Mouse (Mus musculus): ENCODE data around the gene Arhgap27.

DNA sequence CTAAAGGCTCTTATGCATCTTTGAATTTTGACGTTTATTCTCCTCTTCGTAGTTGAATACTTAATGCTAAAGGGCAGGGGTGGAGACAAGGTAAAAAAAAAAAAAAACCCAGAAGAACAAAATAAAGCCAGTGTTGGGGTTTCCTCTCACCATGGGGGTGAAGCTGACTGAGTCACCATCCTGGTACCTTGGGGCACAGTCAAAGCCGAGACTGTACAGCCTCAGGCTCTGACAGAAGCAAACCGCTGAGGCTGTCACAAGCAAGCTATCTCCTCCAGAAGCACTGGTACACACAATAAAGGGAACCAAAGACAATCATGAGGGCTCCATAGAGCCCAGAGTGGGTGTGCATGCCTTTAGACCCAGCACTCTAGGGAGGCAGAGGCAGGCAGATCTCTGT is 9.1 kb upstream of the Arhgap27 start:
- TF ChIP-seq CHD2 (IDR thresholded peaks at IDR 0.05; ENCODE audit: low read depth, low read length): no peak
- no peak for TF ChIP-seq HCFC1 (IDR thresholded peaks at IDR 0.05; ENCODE audit: borderline replicate concordance, insufficient read depth, low read length)
- no peak for TF ChIP-seq ZC3H11A (IDR thresholded peaks at IDR 0.05; ENCODE audit: borderline replicate concordance, low read depth, low read length)
